Mouse (Mus musculus) G1E (cell line): ENCODE results near the gene Slc16a1.

Experiments used
- CTCF ChIP-seq: IDR thresholded peaks from 2 replicates; pipeline ENCODE4 v1.5.1; 2012; ENCODE audit warnings: low read depth, low read length, inconsistent platforms, mixed read lengths
- GATA1 ChIP-seq: IDR thresholded peaks from 2 replicates; pipeline ENCODE4 v1.6.1; 2012; ENCODE audit warnings: borderline replicate concordance, low read length, inconsistent platforms, mixed read lengths
- GATA2 ChIP-seq: IDR thresholded peaks from 2 replicates; pipeline ENCODE4 v1.6.1; 2012; ENCODE audit warnings: low read depth, low read length, inconsistent platforms, borderline replicate concordance

GRCm38 (mm10) chr3:104613102-104613501 lies 25.4 kb upstream of the Slc16a1 start:
- TF ChIP-seq CTCF (no peak), GATA1 (no peak), GATA2 (no peak)
